Mouse (Mus musculus) embryonic facial prominence, embryonic 13.5 days (tissue): ENCODE data around the gene Slc6a2. TPM values are rescaled to one million over a fixed set of nuclear protein-coding genes. Genes with fewer than 3 reads are reported as not detected.

ENCODE experiments used
- ATAC-seq: fragments of 200-750 bp; cut with Nextera tagmentation; 2 replicates; pipeline ENCODE4 v1.8.0; 2017; ENCODE audit warnings: low read depth; ENCODE audit not compliant: insufficient number of reproducible peaks, insufficient read depth, low FRiP score, low TSS enrichment
- H3K27ac ChIP-seq: fragments of 300-500 bp; sonication (generic); 2 replicates; pipeline ENCODE4 v1.5.1; 2015; ENCODE audit warnings: moderate library complexity, mild to moderate bottlenecking, inconsistent platforms
- H3K27me3 ChIP-seq: fragments of 300-500 bp; sonication (generic); 2 replicates; pipeline ENCODE4 v1.6.1; 2015; ENCODE audit warnings: mild to moderate bottlenecking, inconsistent platforms
- H3K36me3 ChIP-seq: fragments of 300-500 bp; sonication (generic); 2 replicates; pipeline ENCODE4 v1.6.1; 2015; ENCODE audit warnings: mild to moderate bottlenecking, inconsistent platforms
- H3K4me1 ChIP-seq: fragments of 300-500 bp; sonication (generic); 2 replicates; pipeline ENCODE4 v1.6.1; 2015; ENCODE audit warnings: inconsistent platforms
- H3K4me2 ChIP-seq: fragments of 300-500 bp; sonication (generic); 2 replicates; pipeline ENCODE4 v1.6.1; 2015; ENCODE audit warnings: moderate library complexity, mild to moderate bottlenecking, inconsistent platforms
- H3K4me3 ChIP-seq: fragments of 300-500 bp; sonication (generic); 2 replicates; pipeline ENCODE4 v1.5.1; 2015; ENCODE audit warnings: mild to moderate bottlenecking, inconsistent platforms
- H3K9ac ChIP-seq: fragments of 300-500 bp; sonication (generic); 2 replicates; pipeline ENCODE4 v1.6.1; 2015; ENCODE audit warnings: mild to moderate bottlenecking, inconsistent platforms
- H3K9me3 ChIP-seq: fragments of 300-500 bp; sonication (generic); 2 replicates; pipeline ENCODE4 v1.6.1; 2016; ENCODE audit warnings: inconsistent platforms
- WGBS: fragments of 180-500 bp; shearing (Covaris S2); methylation state at CpG from one replicate; pipeline ENCODE4 v1.1.7; 2015; ENCODE audit warnings: mixed read lengths; 5-methylcytosine and 5-hydroxymethylcytosine counted together
- polyA plus RNA-seq: library from polyadenylated mRNA; unstranded; fragments of >200 nt; fragmentation: Nextera tagmentation; extraction: Ambion mirVana; gene quantifications from 2 replicates; pipeline ENCODE4 v1.2.1, GENCODE M21; 2015

The Slc6a2 gene
- polyA plus RNA-seq, 1 experiment from 2014 or later = 0.87 TPM

DNA sequence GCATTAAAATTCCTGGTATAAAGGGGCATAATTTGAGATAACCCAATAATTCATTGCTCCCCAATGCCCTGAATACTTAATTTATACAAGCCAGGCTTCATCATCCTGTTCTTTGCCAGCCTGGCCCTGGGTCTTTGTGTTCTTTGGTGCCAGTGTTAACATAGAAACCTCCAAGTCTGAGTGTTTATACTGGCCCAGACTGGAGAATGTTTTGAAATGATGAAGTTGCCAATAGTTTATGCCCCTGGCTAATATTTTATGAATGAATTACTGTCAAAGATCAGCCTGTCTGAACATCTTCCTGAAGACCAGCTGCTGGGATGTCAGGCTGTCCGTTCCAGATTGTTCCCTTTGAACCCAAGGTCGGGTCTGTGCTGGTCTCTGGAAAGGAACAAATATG, 4.7 kb downstream of the Slc6a2 start:
- Histone ChIP-seq H3K4me2 (no peak overlapping the region), H3K27ac (no peak overlapping the region), H3K4me1 (peaks cover 16% of the 10 kb centered on the region), H3K36me3 (no peaks in the 10 kb centered on the region), H3K9ac (no peak overlapping the region), H3K9me3 (no peaks in the 10 kb centered on the region), H3K27me3 (peaks cover 46% of the 10 kb centered on the region), H3K4me3 (no peak overlapping the region)
- WGBS = 55% methylated on average over 2 of the region's 2 CpGs
- ATAC-seq = no peak

DNA sequence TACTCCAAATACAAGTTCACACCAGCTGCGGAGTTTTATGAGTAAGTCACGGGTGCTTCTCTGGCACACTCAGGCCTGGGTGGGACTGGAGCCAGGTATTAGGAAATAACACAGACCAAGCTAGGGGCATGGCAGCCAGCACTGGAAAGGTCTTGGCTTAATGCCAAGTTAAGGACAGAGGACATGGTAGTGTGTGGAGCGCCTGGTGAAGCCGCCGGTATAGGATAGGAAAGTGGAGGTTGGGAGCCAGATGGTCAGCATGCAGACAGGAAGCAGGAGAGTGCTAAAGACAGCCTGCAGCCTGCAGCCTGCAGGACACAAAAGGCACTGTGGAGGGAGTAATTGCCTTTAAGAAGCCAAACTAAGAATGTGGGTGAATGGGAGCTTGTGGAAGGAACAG, 13.1 kb downstream of the Slc6a2 start:
- H3K9me3 ChIP-seq = no peaks in the 10 kb centered on the region
- no peak overlapping the region for H3K4me2 ChIP-seq
- WGBS = 66% methylated on average over 5 of the region's 5 CpGs
- ATAC-seq = peak; percentile 10; the same call in 1 of the 2 replicates
- H3K4me1 ChIP-seq = peaks cover 9% of the 10 kb centered on the region; the same call in 1 of the 2 replicates
- no peak overlapping the region for H3K27ac ChIP-seq
- no peak overlapping the region for H3K4me3 ChIP-seq
- H3K9ac ChIP-seq = no peak overlapping the region
- H3K27me3 ChIP-seq = no peaks in the 10 kb centered on the region
- no peaks in the 10 kb centered on the region for H3K36me3 ChIP-seq

DNA sequence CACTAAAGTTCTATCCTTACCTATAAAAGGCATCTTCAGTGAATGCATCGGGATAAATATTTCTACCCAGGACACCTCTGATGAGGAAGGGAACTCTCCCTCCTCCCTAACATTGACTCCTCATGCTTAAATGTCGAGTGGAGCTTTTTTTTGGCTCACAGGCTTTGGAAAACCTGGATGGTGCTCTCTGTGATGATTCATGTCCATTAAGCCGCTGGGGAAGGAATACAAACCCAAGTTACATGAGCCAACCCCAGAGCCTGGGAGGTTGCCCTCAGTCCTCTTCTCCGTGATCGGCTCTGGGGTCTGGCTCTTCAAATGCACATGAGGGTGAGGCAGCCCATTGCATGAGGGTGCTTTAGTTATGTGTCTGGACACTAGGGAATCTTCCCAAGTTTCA, 16.8 kb downstream of the Slc6a2 start:
- ATAC-seq = no peak
- no peak overlapping the region; the same call in 1 of the 2 replicates for H3K27ac ChIP-seq
- no peak overlapping the region for H3K4me2 ChIP-seq
- H3K27me3 ChIP-seq = no peaks in the 10 kb centered on the region
- H3K4me3 ChIP-seq = no peak overlapping the region
- H3K9me3 ChIP-seq = no peaks in the 10 kb centered on the region
- H3K4me1 ChIP-seq = peaks cover 9% of the 10 kb centered on the region; the same call in 1 of the 2 replicates
- H3K9ac ChIP-seq = no peak overlapping the region
- WGBS = 88% methylated on average over 5 of the region's 5 CpGs
- no peaks in the 10 kb centered on the region for H3K36me3 ChIP-seq

DNA sequence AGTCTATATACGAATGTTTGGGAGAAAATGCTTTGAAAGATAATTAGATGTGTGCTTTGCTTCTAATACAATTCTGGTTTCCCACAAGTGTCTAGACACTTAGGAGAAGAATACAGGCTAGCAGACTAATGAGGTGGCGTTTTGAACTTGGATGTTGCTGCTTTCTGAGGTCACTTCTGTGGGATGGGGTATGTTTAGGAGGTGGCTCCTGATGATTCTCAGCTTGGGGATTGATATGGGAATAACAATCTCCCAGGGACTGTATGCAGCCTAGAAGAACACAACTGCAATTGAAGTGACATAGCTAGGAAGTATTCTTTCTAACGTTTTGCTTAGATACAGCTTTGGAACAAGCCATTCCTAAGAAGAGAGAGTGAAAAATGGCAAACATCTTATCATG, 22.6 kb downstream of the Slc6a2 start:
- H3K36me3 ChIP-seq = no peaks in the 10 kb centered on the region
- no peak overlapping the region for H3K4me3 ChIP-seq
- H3K9me3 ChIP-seq = no peaks in the 10 kb centered on the region
- H3K4me2 ChIP-seq = no peak overlapping the region
- H3K27ac ChIP-seq = no peak overlapping the region
- H3K9ac ChIP-seq = no peak overlapping the region
- 76% methylated on average over 3 of the region's 3 CpGs for WGBS
- no peaks in the 10 kb centered on the region for H3K27me3 ChIP-seq
- H3K4me1 ChIP-seq = 0 out of 2 replicates have a peak, but pooled peaks cover 3% of the 10 kb centered on the region
- no peak for ATAC-seq

DNA sequence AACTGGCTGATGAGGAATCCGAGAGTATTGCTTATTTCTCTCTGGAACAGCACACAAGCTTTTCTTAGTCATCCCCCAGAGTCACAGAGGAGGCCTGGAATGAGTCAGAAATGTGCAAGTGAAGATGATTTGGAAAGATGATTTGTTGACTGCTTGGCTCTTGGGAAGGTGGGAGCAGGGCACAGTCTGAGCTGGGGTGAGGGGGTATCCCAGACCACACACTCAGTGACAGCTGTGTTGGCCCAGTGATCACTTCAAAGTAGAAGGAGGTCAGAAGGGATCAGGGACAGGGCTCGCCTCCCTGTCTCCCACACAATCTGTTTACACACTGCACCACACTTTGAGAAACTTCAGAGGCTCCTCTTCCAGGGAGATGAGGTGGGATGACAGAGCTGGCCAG, 24.5 kb downstream of the Slc6a2 start:
- no peak for ATAC-seq
- WGBS = 67% methylated on average over 2 of the region's 2 CpGs

DNA sequence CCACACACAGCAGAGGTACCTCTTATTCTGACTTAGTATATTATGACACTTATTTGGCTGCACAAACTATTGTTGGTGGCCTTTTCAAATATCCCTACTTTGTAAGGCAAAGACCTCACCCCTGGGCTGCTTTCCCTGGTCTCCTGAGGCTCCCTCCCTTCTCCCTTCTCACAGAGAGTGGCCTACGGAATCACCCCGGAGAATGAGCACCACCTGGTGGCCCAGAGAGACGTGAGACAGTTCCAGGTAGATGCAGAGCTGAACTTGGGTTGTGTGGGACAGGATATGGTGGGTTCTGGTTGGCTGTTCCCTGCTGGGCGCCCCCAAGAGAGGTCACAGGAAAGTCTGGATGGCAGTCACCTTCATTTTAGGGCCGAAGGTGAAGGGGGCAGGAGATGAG, 37.0 kb downstream of the Slc6a2 start:
- WGBS = 31% methylated on average over 5 of the region's 5 CpGs
- Histone ChIP-seq H3K9me3 (no peaks in the 10 kb centered on the region), H3K27me3 (0 out of 2 replicates have a peak, but pooled peaks cover 3% of the 10 kb centered on the region), H3K9ac (no peak overlapping the region), H3K4me3 (no peak overlapping the region), H3K4me1 (no peaks in the 10 kb centered on the region), H3K27ac (no peak overlapping the region), H3K36me3 (no peaks in the 10 kb centered on the region), H3K4me2 (no peak overlapping the region)
- ATAC-seq = no peak

More for the DNA sequence above, 24.5 kb downstream of the Slc6a2 start:
- Histone ChIP-seq H3K9me3 (no peaks in the 10 kb centered on the region), H3K4me1 (0 out of 2 replicates have a peak, but pooled peaks cover 3% of the 10 kb centered on the region), H3K4me3 (no peak overlapping the region), H3K36me3 (no peaks in the 10 kb centered on the region), H3K9ac (no peak overlapping the region), H3K27ac (no peak overlapping the region), H3K4me2 (no peak overlapping the region), H3K27me3 (no peaks in the 10 kb centered on the region)

DNA sequence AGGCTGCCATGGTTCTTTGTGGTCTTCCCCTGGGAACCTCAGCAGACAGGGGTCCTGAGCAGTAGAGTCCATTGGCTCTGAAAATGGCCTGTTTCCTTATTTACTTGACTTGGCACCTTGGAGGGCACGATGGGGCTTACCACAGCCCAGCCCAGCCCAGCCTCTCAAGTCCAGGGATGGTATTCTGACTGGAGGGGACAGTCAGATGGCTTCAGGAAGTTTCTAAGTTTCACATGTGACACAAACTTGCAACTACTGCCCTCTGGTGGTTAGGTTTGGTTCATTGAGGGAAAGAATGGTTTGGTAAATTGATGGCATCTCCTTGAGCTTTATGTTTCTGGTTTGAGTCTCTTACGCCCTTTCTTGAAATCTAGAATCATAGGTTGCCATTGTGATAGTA, 38.7 kb downstream of the Slc6a2 start:
- Histone ChIP-seq H3K4me3 (no peak overlapping the region), H3K27ac (no peak overlapping the region), H3K4me2 (no peak overlapping the region), H3K36me3 (no peaks in the 10 kb centered on the region), H3K9ac (no peak overlapping the region), H3K27me3 (0 out of 2 replicates have a peak, but pooled peaks cover 3% of the 10 kb centered on the region), H3K4me1 (no peaks in the 10 kb centered on the region), H3K9me3 (no peaks in the 10 kb centered on the region)
- 40% methylated on average over 2 of the region's 2 CpGs for WGBS
- no peak for ATAC-seq

DNA sequence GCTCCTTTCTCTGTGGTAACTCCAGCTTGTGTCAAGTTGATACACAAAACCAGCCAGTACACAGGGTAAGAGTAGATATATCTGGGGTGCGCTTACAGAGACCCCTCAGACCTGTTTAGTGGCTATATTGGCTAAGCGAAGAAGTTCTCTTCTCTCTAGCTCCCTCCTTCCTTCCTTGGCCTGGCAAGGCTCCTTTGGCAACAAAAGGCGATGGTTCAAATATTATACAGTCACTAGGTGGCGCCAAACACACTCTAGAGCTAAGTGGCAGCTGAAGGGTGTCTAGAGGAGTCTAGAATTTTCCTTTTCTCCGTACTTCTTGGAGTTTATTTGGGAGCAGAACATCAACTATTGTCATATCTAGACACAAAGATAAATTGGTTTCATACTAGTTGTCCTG, 50.4 kb downstream of the Slc6a2 start:
- no peak overlapping the region for H3K4me3 ChIP-seq
- 26% methylated on average over 5 of the region's 5 CpGs for WGBS
- no peak for ATAC-seq

DNA sequence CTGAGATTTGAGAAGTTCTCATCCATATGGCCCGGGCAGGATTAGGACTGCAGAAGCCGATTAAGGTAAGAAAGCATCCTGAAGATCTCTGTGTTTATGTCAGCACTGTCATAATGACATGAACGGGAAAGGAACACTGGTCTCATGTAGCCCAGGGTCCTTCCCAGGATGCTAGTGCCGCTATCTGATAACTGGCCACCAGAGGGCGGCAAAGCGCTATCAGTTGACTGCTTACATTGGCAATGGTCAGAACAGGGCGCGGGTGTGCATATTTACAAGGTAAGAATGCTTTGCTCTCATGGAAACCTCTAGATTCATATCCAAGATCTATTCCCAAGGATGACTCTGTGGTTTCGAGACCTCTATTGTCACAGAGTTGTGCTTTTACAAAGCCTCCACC, 51.6 kb downstream of the Slc6a2 start:
- Histone ChIP-seq H3K27ac (no peak overlapping the region), H3K4me3 (no peak overlapping the region), H3K4me1 (no peaks in the 10 kb centered on the region), H3K4me2 (no peak overlapping the region), H3K36me3 (no peaks in the 10 kb centered on the region), H3K9ac (no peak overlapping the region), H3K27me3 (no peaks in the 10 kb centered on the region), H3K9me3 (no peaks in the 10 kb centered on the region)
- 7% methylated on average over 9 of the region's 9 CpGs for WGBS
- ATAC-seq = no peak

More for the DNA sequence above, 50.4 kb downstream of the Slc6a2 start:
- Histone ChIP-seq H3K4me2 (no peak overlapping the region), H3K27ac (no peak overlapping the region), H3K36me3 (no peaks in the 10 kb centered on the region), H3K9me3 (no peaks in the 10 kb centered on the region), H3K4me1 (no peaks in the 10 kb centered on the region), H3K9ac (no peak overlapping the region), H3K27me3 (no peaks in the 10 kb centered on the region)

DNA sequence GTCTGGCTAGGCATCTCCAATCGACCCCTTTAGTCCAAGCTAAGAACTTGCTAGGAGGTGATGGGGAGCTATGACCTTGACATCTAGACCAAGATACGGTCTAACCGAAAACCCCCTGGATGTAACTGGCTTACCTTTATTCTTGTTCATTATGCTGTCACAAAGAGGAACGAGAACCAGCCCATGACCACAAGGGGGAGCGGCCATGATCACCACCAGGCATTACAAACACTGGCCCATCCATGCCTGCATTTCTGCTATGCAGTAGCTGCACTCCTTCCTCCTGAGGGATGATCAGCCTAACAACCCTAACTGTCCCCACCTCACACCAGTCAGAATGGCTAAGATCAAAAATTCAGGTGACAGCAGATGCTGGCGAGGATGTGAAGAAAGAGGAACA, 52.3 kb downstream of the Slc6a2 start:
- Histone ChIP-seq H3K36me3 (no peaks in the 10 kb centered on the region), H3K9me3 (no peaks in the 10 kb centered on the region), H3K9ac (no peak overlapping the region), H3K27ac (no peak overlapping the region), H3K27me3 (no peaks in the 10 kb centered on the region), H3K4me1 (no peaks in the 10 kb centered on the region), H3K4me2 (no peak overlapping the region), H3K4me3 (no peak overlapping the region)
- WGBS = 79% methylated on average over 6 of the region's 6 CpGs
- ATAC-seq = no peak

DNA sequence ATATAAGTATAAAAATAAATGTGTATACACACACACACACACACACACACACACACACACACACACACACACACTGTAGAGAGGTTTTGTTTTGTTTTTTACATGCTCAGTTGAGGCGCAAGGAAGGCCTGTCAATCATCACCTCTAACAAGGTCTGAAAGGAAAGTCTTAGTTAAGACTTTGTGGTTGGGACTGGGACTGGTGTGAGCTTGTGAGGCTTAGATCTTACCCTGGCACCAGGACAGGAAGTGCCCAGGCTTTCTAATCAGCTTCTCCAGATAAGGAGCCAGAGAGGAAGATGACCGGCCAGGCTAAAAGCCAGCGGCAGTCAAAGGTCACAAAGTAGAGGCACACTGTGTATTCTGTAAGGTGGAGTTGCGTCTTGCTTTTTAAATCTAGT, 54.4 kb downstream of the Slc6a2 start:
- H3K27ac ChIP-seq = no peak overlapping the region
- no peaks in the 10 kb centered on the region for H3K9me3 ChIP-seq
- 66% methylated on average over 4 of the region's 4 CpGs for WGBS
- H3K9ac ChIP-seq = no peak overlapping the region
- ATAC-seq = no peak
- H3K4me1 ChIP-seq = no peaks in the 10 kb centered on the region
- no peaks in the 10 kb centered on the region for H3K36me3 ChIP-seq
- H3K4me3 ChIP-seq = no peak overlapping the region
- H3K4me2 ChIP-seq = no peak overlapping the region
- H3K27me3 ChIP-seq = no peaks in the 10 kb centered on the region

DNA sequence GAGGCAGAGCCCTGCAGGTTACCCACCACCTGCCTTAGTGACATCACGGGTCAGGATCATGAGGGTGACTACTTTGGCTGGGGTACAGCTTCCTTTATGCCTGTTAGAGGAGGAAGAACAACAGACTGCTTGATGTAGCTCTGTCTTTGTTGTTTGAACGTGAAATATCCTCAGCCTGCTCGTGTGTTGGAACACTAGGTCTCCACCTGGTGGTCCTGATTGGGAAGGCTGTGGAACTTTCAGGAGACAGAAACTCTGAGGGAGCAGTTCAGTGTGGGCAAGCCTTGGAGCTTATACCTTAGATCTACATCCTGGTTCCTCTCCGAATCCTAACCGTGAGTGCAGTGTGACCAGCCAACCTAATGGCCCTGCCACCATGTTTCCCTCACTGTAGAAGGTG, 61.9 kb downstream of the Slc6a2 start:
- Histone ChIP-seq H3K4me3 (no peak overlapping the region), H3K4me1 (no peaks in the 10 kb centered on the region), H3K27ac (no peak overlapping the region), H3K4me2 (no peak overlapping the region), H3K27me3 (no peaks in the 10 kb centered on the region), H3K36me3 (no peaks in the 10 kb centered on the region), H3K9ac (no peak overlapping the region), H3K9me3 (no peaks in the 10 kb centered on the region)
- ATAC-seq = no peak
- WGBS = 68% methylated on average over 5 of the region's 5 CpGs

DNA sequence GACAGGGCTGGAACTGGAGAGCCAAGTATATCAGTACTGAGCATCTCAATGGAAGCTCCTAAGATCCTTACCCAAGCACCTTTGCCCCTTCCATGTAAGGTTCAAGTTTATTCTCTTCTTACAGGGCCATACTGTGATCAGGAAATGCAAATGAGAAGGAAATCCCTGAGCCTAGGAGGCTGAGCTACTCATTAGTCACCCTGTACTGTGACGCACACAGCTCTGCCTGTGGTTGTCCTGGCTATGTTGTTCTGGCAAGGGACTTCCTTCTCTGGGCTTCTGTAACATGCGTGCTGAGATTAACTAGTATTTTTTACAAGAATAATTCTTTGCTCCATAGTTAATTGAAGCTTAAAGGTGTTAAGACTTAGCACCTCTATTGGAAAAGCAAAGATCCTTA, 70.8 kb downstream of the Slc6a2 start:
- Histone ChIP-seq H3K27ac (no peak overlapping the region), H3K4me3 (no peak overlapping the region), H3K4me2 (no peak overlapping the region), H3K27me3 (no peaks in the 10 kb centered on the region), H3K9ac (no peak overlapping the region), H3K4me1 (no peaks in the 10 kb centered on the region), H3K36me3 (no peaks in the 10 kb centered on the region), H3K9me3 (no peaks in the 10 kb centered on the region)
- WGBS = 74% methylated on average over 2 of the region's 2 CpGs
- ATAC-seq = no peak
